8 mouse cellular contexts compared by ENCODE assay signal in genomic region chr13:43182465-43183201, GRCm38 (mm10). TPM values are rescaled to one million over a fixed set of nuclear protein-coding genes. Genes with fewer than 3 reads are reported as not detected.
A peak's percentile ranks its signal among the peaks of the same experiment; 100 is the strongest.
DNase-seq lines count a peak whose midpoint lies in the region; ATAC-seq and TF ChIP-seq lines count a peak whose summit lies in the region.

No protein-coding gene starts in this region.

- peak overlapping the region; percentile 82 for H3K4me2 ChIP-seq in CH12.LX (ENCODE audit: insufficient read depth, low read depth, poor library complexity, severe bottlenecking)
- H3K4me2 ChIP-seq in forebrain, embryonic 14.5 days (ENCODE audit: low read length): peak overlapping the region; percentile 49
- peak overlapping the region; percentile 50 for H3K4me2 ChIP-seq in lung, embryonic 15.5 days

- in situ Hi-C loops in CH12.LX (cut with MboI; ENCODE audit: low pct_ligation_motif_present, low pct_unique_long_range_greater_than_20kb, low sequenced_read_pairs): loop anchor here (25.0 kb wide), 1 partner anchor 380 kb away; the partner anchor contains the start of gene Mcur1

- no peak for TF ChIP-seq POLR2A in CH12.LX (IDR thresholded peaks at IDR 0.05; ENCODE audit: low read depth, low read length)

- dilution Hi-C loops in CH12.LX (cut with MboI; ENCODE audit: extremely low pct_ligation_motif_present, extremely low pct_unique_long_range_greater_than_20kb, low sequenced_read_pairs): no loop called here

- peak; percentile 87 to 88 for TF ChIP-seq CTCF in CH12.LX (conservative IDR thresholded peaks at IDR 0.05 in 1 of 2, IDR thresholded peaks at IDR 0.05 in 1 of 2; ENCODE audit: low read depth in 2 of 2, low read length in 2 of 2)
- peak; percentile 96 for TF ChIP-seq CTCF in layer of hippocampus, adult 2 months (conservative IDR thresholded peaks at IDR 0.05)

- peak; percentile 68 for DNase-seq in CH12.LX (ENCODE audit: extremely low read depth)
- peak; percentile 87 for DNase-seq in c-Kit-positive CD71-positive TER-119-negative erythroid progenitor cells, embryonic 14.5 days (ENCODE audit: low read depth)
- peak; percentile 95 for DNase-seq in forebrain, embryonic 14.5 days (ENCODE audit: low spot score)
- peak; percentile 89 for DNase-seq in heart, postnatal 4 days
- peak; percentile 85 to 89 for DNase-seq in layer of hippocampus, adult 2 months (ENCODE audit: low spot score in 2 of 2)
- DNase-seq in ovary, postnatal 10 days (ENCODE audit: low spot score): peak; percentile 69
- peak; percentile 85 for DNase-seq in thymus, postnatal 0 days (ENCODE audit: low spot score)

- 9% methylated on average over 14 of the region's 14 CpGs for WGBS in forebrain, embryonic 14.5 days
- WGBS in lung, embryonic 15.5 days: 5% methylated on average over 14 of the region's 14 CpGs

- no peaks in the 10 kb centered on the region for H3K79me2 ChIP-seq in CH12.LX (replicated peaks; ENCODE audit: control insufficient read depth, extremely low read depth, insufficient read depth, poor library complexity, severe bottlenecking)

- peaks cover 3 to 5% of the 10 kb centered on the region in 2 experiments for H3K4me1 ChIP-seq in CH12.LX (ENCODE audit: control insufficient read depth in 1 of 2, insufficient read depth in 2 of 2)
- 0 out of 2 replicates have a peak, but pooled peaks cover 3% of the 10 kb centered on the region for H3K4me1 ChIP-seq in forebrain, embryonic 14.5 days (ENCODE audit: control insufficient read depth, insufficient read depth, low read length)
- H3K4me1 ChIP-seq in lung, embryonic 15.5 days: peaks cover 14% of the 10 kb centered on the region; the same call in 1 of the 2 replicates

- no peak for TF ChIP-seq EP300 in CH12.LX (IDR thresholded peaks at IDR 0.05; ENCODE audit: low read length)

- H3K9ac ChIP-seq in CH12.LX (ENCODE audit: insufficient read depth, low read depth): no peak overlapping the region
- H3K9ac ChIP-seq in forebrain, embryonic 14.5 days (ENCODE audit: low read length): peak overlapping the region; percentile 43
- H3K9ac ChIP-seq in lung, embryonic 15.5 days: no peak overlapping the region

- peaks cover 3% of the 10 kb centered on the region for H3K9me3 ChIP-seq in CH12.LX (replicated peaks; ENCODE audit: low read length)
- H3K9me3 ChIP-seq in forebrain, embryonic 14.5 days (replicated peaks; ENCODE audit: control insufficient read depth, low read length): no peaks in the 10 kb centered on the region
- no peaks in the 10 kb centered on the region for H3K9me3 ChIP-seq in lung, embryonic 15.5 days

- H3K36me3 ChIP-seq in CH12.LX (replicated peaks in 1 of 2; ENCODE audit: control insufficient read depth in 1 of 2, insufficient read depth in 1 of 2, low read length in 1 of 2): no peaks in the 10 kb centered on the region
- no peaks in the 10 kb centered on the region for H3K36me3 ChIP-seq in forebrain, embryonic 14.5 days (ENCODE audit: control insufficient read depth, insufficient read depth, low read length)
- H3K36me3 ChIP-seq in lung, embryonic 15.5 days: no peaks in the 10 kb centered on the region

- no peak overlapping the region for H3K4me3 ChIP-seq in CH12.LX (replicated peaks in 1 of 3; ENCODE audit: low read depth in 2 of 3, low read length in 2 of 3, poor library complexity in 1 of 3)
- peak overlapping the region; percentile 24 for H3K4me3 ChIP-seq in forebrain, embryonic 14.5 days (ENCODE audit: low read depth, low read length)
- H3K4me3 ChIP-seq in layer of hippocampus, adult 2 months: peak overlapping the region; percentile 32
- peak overlapping the region; percentile 24 for H3K4me3 ChIP-seq in lung, embryonic 15.5 days

- peak; percentile 82 for ATAC-seq in forebrain, embryonic 14.5 days
- peak; percentile 55; the same call in 1 of the 2 replicates for ATAC-seq in lung, embryonic 15.5 days (ENCODE audit: borderline replicate concordance, extremely low read depth, low FRiP score, low TSS enrichment)

- H3K27ac ChIP-seq in CH12.LX (ENCODE audit: insufficient read depth, low read depth): no peak overlapping the region
- H3K27ac ChIP-seq in forebrain, embryonic 14.5 days (ENCODE audit: low read depth, low read length): no peak overlapping the region
- H3K27ac ChIP-seq in layer of hippocampus, adult 2 months: peak overlapping the region; percentile 43; the same call in 1 of the 2 replicates
- H3K27ac ChIP-seq in lung, embryonic 15.5 days: no peak overlapping the region

- TF ChIP-seq RAD21 in CH12.LX (IDR thresholded peaks at IDR 0.05; ENCODE audit: low read depth, low read length): peak; percentile 81

- no peaks in the 10 kb centered on the region for H3K27me3 ChIP-seq in CH12.LX (replicated peaks)
- H3K27me3 ChIP-seq in forebrain, embryonic 14.5 days (replicated peaks; ENCODE audit: control insufficient read depth, insufficient read depth, low read length): no peaks in the 10 kb centered on the region
- no peaks in the 10 kb centered on the region for H3K27me3 ChIP-seq in lung, embryonic 15.5 days

TF ChIP-seq in CH12.LX, 34 proteins besides CTCF, POLR2A, EP300 and RAD21:
- 0 out of 2 replicates have a peak, but pooled peaks have one; percentile 16 for TF ChIP-seq ZC3H11A (IDR thresholded peaks at IDR 0.05; ENCODE audit: low read depth, low read length)
- 0 out of 2 replicates have a peak, but pooled peaks have one; percentile 21 for TF ChIP-seq MYC (IDR thresholded peaks at IDR 0.05; ENCODE audit: low read depth, low read length)
- TF ChIP-seq RCOR1 (conservative IDR thresholded peaks at IDR 0.05; ENCODE audit: low read depth, low read length): no peak
- peak; percentile 77 for TF ChIP-seq SMC3 (IDR thresholded peaks at IDR 0.05; ENCODE audit: low read depth, low read length)

RNA-seq across cellular contexts. Expression of gene Tbc1d7, which starts 11.3 kb away (rescaled TPM):
- total RNA-seq in CH12.LX (2012; rRNA removed) (19.5 and 20.3 TPM in 2 replicates), CH12.LX (2014; rRNA removed) (20.2 and 23.4 TPM in 2 replicates)
- polyA plus RNA-seq in CH12.LX (2012; ENCODE audit: insufficient read length, low read depth): 32.9 and 37.3 TPM in 2 replicates
- polyA plus RNA-seq in forebrain, embryonic 14.5 days (2014; fragmentation: Nextera tagmentation; extraction: Ambion mirVana): 86.9 and 101 TPM in 2 replicates
- total RNA-seq in heart, postnatal 4 days (2021): 10 to 100 TPM; 40.3 to 45.0 TPM
- 10 to 100 TPM; 26.0 to 27.2 TPM for total RNA-seq in layer of hippocampus, adult 2 months (2021)
- 48.4 and 50.2 TPM in 2 replicates for polyA plus RNA-seq in lung, embryonic 15.5 days (2015; fragmentation: Nextera tagmentation; extraction: Ambion mirVana)
- polyA plus RNA-seq in thymus, postnatal 0 days (2015; fragmentation: Nextera tagmentation; extraction: Ambion mirVana): 34.3 and 35.0 TPM in 2 replicates

Comparison
In these comparisons a context has a peak if more than half of its experiments do, and no peak if none do; other contexts are left out.
1. H3K4me3 ChIP-seq: peak in forebrain, embryonic 14.5 days (single experiment), layer of hippocampus, adult 2 months (single experiment) and lung, embryonic 15.5 days (single experiment); none in CH12.LX (0 of 3).
2. Peak in every context shown above with its lines, with median percentiles within 50 percentile points of each other: DNase-seq and H3K4me2 ChIP-seq.